Mouse (Mus musculus) spleen, embryonic (tissue): ENCODE measurements around the gene Ear14.
"Not testable (repeated sequence)": the region's sequence is repeated elsewhere in the genome, so short reads cannot be mapped to it uniquely, and the experiment has no call there.

Experiments used
- CTCF ChIA-PET: fragments of 350-600 bp; sonication (Branson Sonifier 250); formaldehyde crosslinking; loops from one replicate; lab custom pipeline; 2022; lab: Charles Lee

The Ear14 gene

GRCm38 (mm10) chr14:51203115-51203514 is at the start of gene Ear14:
TSS of gene Ear14 (plus strand) at chr14:51203391.
- CTCF ChIA-PET, result no interaction called here

GRCm38 (mm10) chr14:51156056-51156735 is 47.0 kb upstream of the Ear14 start:
- CTCF ChIA-PET, result no interaction called here

GRCm38 (mm10) chr14:51156736-51157068 is 46.5 kb upstream of the Ear14 start:
- CTCF ChIA-PET, result no interaction called here

- CTCF ChIA-PET, result no interaction called here
These were observed 46.1 kb upstream of the Ear14 start for GRCm38 (mm10) chr14:51157072-51157471.

- CTCF ChIA-PET, result not testable (repeated sequence)
These were observed 41.2 kb upstream of the Ear14 start, which contains the start of gene Rnase2b for GRCm38 (mm10) chr14:51161976-51162375. TSS of gene Rnase2b (plus strand) at chr14:51162260.

- CTCF ChIA-PET, result not testable (repeated sequence)
These were observed 39.9 kb upstream of the Ear14 start for GRCm38 (mm10) chr14:51163323-51163722.

- CTCF ChIA-PET, result no interaction called here
These were observed 37.8 kb upstream of the Ear14 start for GRCm38 (mm10) chr14:51165435-51165834.

- CTCF ChIA-PET, result no interaction called here
These were observed 37.1 kb upstream of the Ear14 start for GRCm38 (mm10) chr14:51166068-51166467.

GRCm38 (mm10) chr14:51172095-51172865 is 30.9 kb upstream of the Ear14 start:
- CTCF ChIA-PET, result interaction anchor here (0.6 kb wide), 1 partner anchor 381 kb away, joined by 7 read pairs; no protein-coding TSS in a partner anchor

GRCm38 (mm10) chr14:51172947-51173346 is 30.2 kb upstream of the Ear14 start:
- CTCF ChIA-PET, result interaction anchor here (0.6 kb wide), 1 partner anchor 382 kb away, joined by 7 read pairs; no protein-coding TSS in a partner anchor

GRCm38 (mm10) chr14:51173843-51174242 is 29.3 kb upstream of the Ear14 start:
- CTCF ChIA-PET, result no interaction called here

- CTCF ChIA-PET, result not testable (repeated sequence)
These were observed 22.1 kb upstream of the Ear14 start for GRCm38 (mm10) chr14:51181051-51181450.

GRCm38 (mm10) chr14:51195681-51196080 is 7.5 kb upstream of the Ear14 start:
- CTCF ChIA-PET, result no interaction called here

- CTCF ChIA-PET, result no interaction called here
These were observed 3.8 kb upstream of the Ear14 start, which contains the start of gene Ang2 for GRCm38 (mm10) chr14:51199098-51200023. TSS of gene Ang2 (minus strand) at chr14:51199148.

GRCm38 (mm10) chr14:51200054-51200453 is 3.1 kb upstream of the Ear14 start:
- CTCF ChIA-PET, result no interaction called here

- CTCF ChIA-PET, result no interaction called here
These were observed 2.7 kb upstream of the Ear14 start for GRCm38 (mm10) chr14:51200466-51200865.

- CTCF ChIA-PET, result not testable (repeated sequence)
These were observed 16.9 kb downstream of the Ear14 start for GRCm38 (mm10) chr14:51220075-51220474.

- CTCF ChIA-PET, result not testable (repeated sequence)
These were observed 26.5 kb downstream of the Ear14 start for GRCm38 (mm10) chr14:51229657-51230056.

- CTCF ChIA-PET, result interaction anchor here (0.7 kb wide), 2 partner anchors 25 to 156 kb away, joined by 3 to 6 read pairs; no protein-coding TSS in a partner anchor
These were observed 34.3 kb downstream of the Ear14 start for GRCm38 (mm10) chr14:51237488-51237887.

- CTCF ChIA-PET, result interaction anchor here (0.5 to 1.2 kb wide), 2 partner anchors 110 to 424 kb away, joined by 3 to 4 read pairs; no protein-coding TSS in a partner anchor
These were observed 37.7 kb downstream of the Ear14 start for GRCm38 (mm10) chr14:51240899-51241298.

GRCm38 (mm10) chr14:51247736-51248135 is 44.5 kb downstream of the Ear14 start:
- CTCF ChIA-PET, result interaction anchor here (0.6 kb wide), 1 partner anchor 445 kb away, joined by 5 read pairs; no protein-coding TSS in a partner anchor
